In the genomic region with DNA sequence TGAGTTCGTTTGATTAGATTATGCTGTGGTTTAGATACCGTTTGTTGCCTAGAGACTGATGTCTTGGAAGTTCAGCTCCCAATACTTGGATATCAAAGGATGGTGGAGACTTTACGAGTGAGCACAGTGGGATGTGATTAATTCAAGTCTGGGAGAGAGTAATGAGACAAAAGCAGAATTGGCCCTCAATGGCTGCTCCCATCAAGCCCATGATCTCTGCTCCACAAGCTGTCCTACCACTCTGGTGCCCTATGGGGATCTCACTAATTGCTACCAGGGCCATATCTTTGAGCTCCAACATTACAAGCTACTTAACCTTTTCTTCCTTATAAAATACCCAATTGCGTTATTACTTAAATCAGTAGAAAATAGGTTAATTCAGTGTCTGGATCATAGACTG, we compare ENCODE assay signal across 17 mouse cellular contexts. TPM values are rescaled to one million over a fixed set of nuclear protein-coding genes. Genes with fewer than 3 reads are reported as not detected.
"Had no signal": no experiment of that assay in that cellular context is flagged by ENCODE, and none has a peak within 500 bp of the region (broad histone marks: within the 10 kb centered on the region; RNA-seq: fewer than 3 reads in every experiment).

No protein-coding gene starts in this region.

- ATAC-seq: lung, postnatal 0 days had no signal

- DNase-seq: kidney, adult 2 months; kidney, postnatal 25 days; lung, adult 2 months; lung, postnatal 36 days; right cerebral cortex, postnatal 4 days; thymus, postnatal 36 days had no signal

- H3K4me1 ChIP-seq: kidney, embryonic 15.5 days; limb, embryonic 10.5 days; liver, embryonic 15.5 days; neural tube, embryonic 15.5 days had no signal

- H3K27me3 ChIP-seq: kidney, embryonic 15.5 days; liver, embryonic 15.5 days; neural tube, embryonic 15.5 days had no signal

- H3K27ac ChIP-seq: kidney, embryonic 15.5 days; left cerebral cortex, adult 2 months; limb, embryonic 10.5 days; liver, embryonic 15.5 days; neural tube, embryonic 15.5 days had no signal

- H3K9ac ChIP-seq: kidney, embryonic 15.5 days; liver, embryonic 15.5 days; neural tube, embryonic 15.5 days had no signal

- H3K9me3 ChIP-seq: kidney, embryonic 15.5 days; limb, embryonic 10.5 days; liver, embryonic 15.5 days; neural tube, embryonic 15.5 days had no signal

- H3K36me3 ChIP-seq: kidney, embryonic 15.5 days; limb, embryonic 10.5 days; liver, embryonic 15.5 days; neural tube, embryonic 15.5 days had no signal

- H3K4me2 ChIP-seq: kidney, embryonic 15.5 days; liver, embryonic 11.5 days; liver, embryonic 15.5 days; neural tube, embryonic 15.5 days had no signal

- H3K4me3 ChIP-seq: kidney, embryonic 15.5 days; left cerebral cortex, adult 2 months; limb, embryonic 10.5 days; liver, embryonic 15.5 days; myocyte; neural tube, embryonic 15.5 days had no signal

RNA-seq across cellular contexts. Expression of a gene that starts 22.5 kb away (rescaled TPM):
- total RNA-seq: megakaryocyte progenitor cell, adult 5-6 weeks had no signal
- polyA plus RNA-seq: liver, embryonic 15.5 days; lung, postnatal 0 days; myocyte; spleen, adult 2 months; thymus, postnatal 0 days had no signal
